Mouse (Mus musculus): ENCODE results near the gene Cyp1a2. TPM values are rescaled to one million over a fixed set of nuclear protein-coding genes. Genes with fewer than 3 reads are reported as not detected.

Cyp1a2 gene
- polyA plus RNA-seq, 1 experiment from 2014 or later, result not detected

- Histone ChIP-seq H3K4me3 (replicated peaks) (no peak overlapping the region), H3K4me2 (no peak overlapping the region), H3K4me1 (no peaks in the 10 kb centered on the region), H3K36me3 (no peaks in the 10 kb centered on the region), H3K27me3 (replicated peaks) (no peaks in the 10 kb centered on the region), H3K27ac (replicated peaks) (no peak overlapping the region), H3K9me3 (replicated peaks) (no peaks in the 10 kb centered on the region), H3K9ac (replicated peaks) (no peak overlapping the region)
- no peak for ATAC-seq (ENCODE audit: low FRiP score)
- WGBS, result 83% methylated on average over 3 of the region's 3 CpGs
Observed at GRCm38 (mm10) chr9:57669566-57669965, 13.9 kb downstream of the Cyp1a2 start.

GRCm38 (mm10) chr9:57668277-57668676 is 15.2 kb downstream of the Cyp1a2 start:
- no peaks in the 10 kb centered on the region for H3K36me3 ChIP-seq
- H3K27me3 ChIP-seq (replicated peaks), result no peaks in the 10 kb centered on the region
- H3K9me3 ChIP-seq (replicated peaks), result no peaks in the 10 kb centered on the region
- H3K27ac ChIP-seq (replicated peaks), result no peak overlapping the region
- no peak overlapping the region for H3K4me2 ChIP-seq
- ATAC-seq (ENCODE audit: low FRiP score), result no peak
- no peak overlapping the region for H3K4me3 ChIP-seq (replicated peaks)
- no peaks in the 10 kb centered on the region for H3K4me1 ChIP-seq
- 31% methylated on average over 1 of the region's 1 CpGs for WGBS
- H3K9ac ChIP-seq (replicated peaks), result no peak overlapping the region

GRCm38 (mm10) chr9:57667817-57668216 is 15.7 kb downstream of the Cyp1a2 start:
- H3K9ac ChIP-seq (replicated peaks), result no peak overlapping the region
- H3K9me3 ChIP-seq (replicated peaks), result no peaks in the 10 kb centered on the region
- no peaks in the 10 kb centered on the region for H3K36me3 ChIP-seq
- H3K4me2 ChIP-seq, result no peak overlapping the region
- H3K4me1 ChIP-seq, result no peaks in the 10 kb centered on the region
- WGBS, result 59% methylated on average over 11 of the region's 11 CpGs
- H3K27me3 ChIP-seq (replicated peaks), result no peaks in the 10 kb centered on the region
- ATAC-seq (ENCODE audit: low FRiP score), result no peak
- no peak overlapping the region for H3K4me3 ChIP-seq (replicated peaks)
- H3K27ac ChIP-seq (replicated peaks), result no peak overlapping the region

GRCm38 (mm10) chr9:57667136-57667535 is 16.4 kb downstream of the Cyp1a2 start:
- no peaks in the 10 kb centered on the region for H3K4me1 ChIP-seq
- H3K9ac ChIP-seq (replicated peaks), result no peak overlapping the region
- H3K4me2 ChIP-seq, result no peak overlapping the region
- no peak overlapping the region for H3K27ac ChIP-seq (replicated peaks)
- no peak for ATAC-seq (ENCODE audit: low FRiP score)
- 84% methylated on average over 3 of the region's 3 CpGs for WGBS
- no peak overlapping the region for H3K4me3 ChIP-seq (replicated peaks)
- no peaks in the 10 kb centered on the region for H3K27me3 ChIP-seq (replicated peaks)
- no peaks in the 10 kb centered on the region for H3K9me3 ChIP-seq (replicated peaks)
- H3K36me3 ChIP-seq, result no peaks in the 10 kb centered on the region

- no peaks in the 10 kb centered on the region for H3K9me3 ChIP-seq (replicated peaks)
- H3K27me3 ChIP-seq (replicated peaks), result no peaks in the 10 kb centered on the region
- ATAC-seq (ENCODE audit: low FRiP score), result no peak
- no peaks in the 10 kb centered on the region for H3K4me1 ChIP-seq
- no peak overlapping the region for H3K27ac ChIP-seq (replicated peaks)
- H3K36me3 ChIP-seq, result no peaks in the 10 kb centered on the region
- H3K9ac ChIP-seq (replicated peaks), result no peak overlapping the region
- 85% methylated on average over 8 of the region's 8 CpGs for WGBS
- no peak overlapping the region for H3K4me3 ChIP-seq (replicated peaks)
- H3K4me2 ChIP-seq, result no peak overlapping the region
Observed at GRCm38 (mm10) chr9:57666536-57666935, 17.0 kb downstream of the Cyp1a2 start.

- no peaks in the 10 kb centered on the region for H3K36me3 ChIP-seq
- no peak overlapping the region for H3K4me3 ChIP-seq (replicated peaks)
- no peaks in the 10 kb centered on the region for H3K27me3 ChIP-seq (replicated peaks)
- 69% methylated on average over 7 of the region's 7 CpGs for WGBS
- H3K4me2 ChIP-seq, result no peak overlapping the region
- no peak overlapping the region for H3K27ac ChIP-seq (replicated peaks)
- no peaks in the 10 kb centered on the region for H3K4me1 ChIP-seq
- ATAC-seq (ENCODE audit: low FRiP score), result no peak
- no peak overlapping the region for H3K9ac ChIP-seq (replicated peaks)
- H3K9me3 ChIP-seq (replicated peaks), result no peaks in the 10 kb centered on the region
Observed at GRCm38 (mm10) chr9:57664616-57665015, 18.9 kb downstream of the Cyp1a2 start.

GRCm38 (mm10) chr9:57661552-57661951 is 22.0 kb downstream of the Cyp1a2 start:
- Histone ChIP-seq H3K27ac (replicated peaks) (no peak overlapping the region), H3K9me3 (replicated peaks) (no peaks in the 10 kb centered on the region), H3K27me3 (replicated peaks) (no peaks in the 10 kb centered on the region), H3K4me1 (no peaks in the 10 kb centered on the region), H3K4me2 (no peak overlapping the region), H3K36me3 (no peaks in the 10 kb centered on the region), H3K9ac (replicated peaks) (no peak overlapping the region), H3K4me3 (replicated peaks) (no peak overlapping the region)
- no peak for ATAC-seq (ENCODE audit: low FRiP score)
- WGBS, result 78% methylated on average over 3 of the region's 3 CpGs

- Histone ChIP-seq H3K4me3 (replicated peaks) (no peak overlapping the region), H3K4me2 (no peak overlapping the region), H3K9me3 (replicated peaks) (no peaks in the 10 kb centered on the region), H3K27ac (replicated peaks) (no peak overlapping the region), H3K27me3 (replicated peaks) (no peaks in the 10 kb centered on the region), H3K9ac (replicated peaks) (no peak overlapping the region), H3K36me3 (no peaks in the 10 kb centered on the region), H3K4me1 (peaks cover 5% of the 10 kb centered on the region)
- 82% methylated on average over 6 of the region's 6 CpGs for WGBS
- ATAC-seq (ENCODE audit: low FRiP score), result no peak
Observed at GRCm38 (mm10) chr9:57660501-57660900, 23.0 kb downstream of the Cyp1a2 start.

GRCm38 (mm10) chr9:57659774-57660173 is 23.7 kb downstream of the Cyp1a2 start:
- no peaks in the 10 kb centered on the region for H3K27me3 ChIP-seq (replicated peaks)
- no peak overlapping the region for H3K27ac ChIP-seq (replicated peaks)
- WGBS, result 19% methylated on average over 4 of the region's 4 CpGs
- peaks cover 6% of the 10 kb centered on the region for H3K4me1 ChIP-seq
- H3K36me3 ChIP-seq, result no peaks in the 10 kb centered on the region
- H3K9ac ChIP-seq (replicated peaks), result no peak overlapping the region
- H3K4me3 ChIP-seq (replicated peaks), result no peak overlapping the region
- no peaks in the 10 kb centered on the region for H3K9me3 ChIP-seq (replicated peaks)
- ATAC-seq (ENCODE audit: low FRiP score), result peak; percentile 72; the same call in 1 of the 2 replicates
- H3K4me2 ChIP-seq, result no peak overlapping the region

GRCm38 (mm10) chr9:57658970-57659369 is 24.5 kb downstream of the Cyp1a2 start:
- 92% methylated on average over 4 of the region's 4 CpGs for WGBS
- H3K4me3 ChIP-seq (replicated peaks), result no peak overlapping the region
- no peaks in the 10 kb centered on the region for H3K9me3 ChIP-seq (replicated peaks)
- peaks cover 6% of the 10 kb centered on the region for H3K4me1 ChIP-seq
- H3K9ac ChIP-seq (replicated peaks), result no peak overlapping the region
- ATAC-seq (ENCODE audit: low FRiP score), result no peak
- H3K27ac ChIP-seq (replicated peaks), result no peak overlapping the region
- H3K36me3 ChIP-seq, result no peaks in the 10 kb centered on the region
- no peaks in the 10 kb centered on the region for H3K27me3 ChIP-seq (replicated peaks)
- no peak overlapping the region for H3K4me2 ChIP-seq

- Histone ChIP-seq H3K27ac (replicated peaks) (no peak overlapping the region), H3K9ac (replicated peaks) (no peak overlapping the region), H3K4me3 (replicated peaks) (no peak overlapping the region), H3K4me1 (peaks cover 6% of the 10 kb centered on the region), H3K4me2 (no peak overlapping the region), H3K27me3 (replicated peaks) (no peaks in the 10 kb centered on the region), H3K36me3 (no peaks in the 10 kb centered on the region), H3K9me3 (replicated peaks) (no peaks in the 10 kb centered on the region)
- whole genome bisulfite sequencing, result 67% methylated on average over 4 of the region's 4 CpGs
- no peak for ATAC-seq (ENCODE audit: low FRiP score)
Observed at GRCm38 (mm10) chr9:57657843-57658242, 25.7 kb downstream of the Cyp1a2 start.

GRCm38 (mm10) chr9:57656631-57657350 is 26.7 kb downstream of the Cyp1a2 start:
- 85% methylated on average over 19 of the region's 19 CpGs for WGBS
- Histone ChIP-seq H3K27me3 (replicated peaks) (no peaks in the 10 kb centered on the region), H3K4me2 (no peak overlapping the region), H3K27ac (replicated peaks) (no peak overlapping the region), H3K4me1 (peaks cover 6% of the 10 kb centered on the region), H3K36me3 (no peaks in the 10 kb centered on the region), H3K9me3 (replicated peaks) (no peaks in the 10 kb centered on the region), H3K4me3 (replicated peaks) (no peak overlapping the region), H3K9ac (replicated peaks) (no peak overlapping the region)
- ATAC-seq (ENCODE audit: low FRiP score), result no peak
